Mouse (Mus musculus): ENCODE data around the gene Fam84a. TPM values are rescaled to one million over a fixed set of nuclear protein-coding genes. Genes with fewer than 3 reads are reported as not detected.

The Fam84a gene
- 10 to 100 TPM; 63.5 to 64.9 TPM for total RNA-seq (2021)
- long read RNA-seq, full-length matches to known transcripts: 41 of 73 reads
- long read RNA-seq, partial matches to known transcripts: 1 of 73 reads
- long read RNA-seq, other reads (novel, unspliced or antisense): 31 of 73 reads

GRCm38 (mm10) chr12:14151921-14152320 is at the start of gene Fam84a:
TSS of gene Fam84a (minus strand) at chr12:14152054.
- peak; percentile 95 to 96 for DNase-seq (ENCODE audit: low spot score in 2 of 2)

- DNase-seq (ENCODE audit: low spot score in 2 of 2): no peak
These were observed 43.6 kb upstream of the Fam84a start for GRCm38 (mm10) chr12:14195479-14195878.

DNA sequence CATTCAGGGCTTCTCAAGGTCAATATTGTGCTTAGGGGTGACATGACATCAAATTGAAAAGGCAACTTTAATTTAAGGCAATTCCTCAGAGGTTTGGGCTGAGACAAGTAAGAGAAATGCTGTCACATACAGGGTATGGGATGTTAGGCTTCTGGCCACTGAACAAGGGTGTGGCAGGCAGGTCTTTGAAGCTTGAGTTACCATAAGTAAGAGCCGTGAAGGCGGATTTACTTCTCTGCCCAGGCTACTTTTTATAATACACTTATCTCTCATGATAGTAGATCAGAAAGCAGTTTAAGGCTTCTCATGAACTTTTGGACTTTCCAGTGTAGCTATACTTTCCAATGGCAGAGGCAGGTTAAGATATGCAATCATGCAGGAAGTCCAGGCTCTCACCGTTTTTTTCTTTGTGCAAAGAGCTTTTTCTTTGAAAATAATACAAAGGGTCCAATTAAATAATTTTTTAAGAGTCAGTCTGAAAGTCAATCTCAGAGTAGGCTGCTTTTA is 34.9 kb upstream of the Fam84a start:
- DNase-seq (ENCODE audit: low spot score in 2 of 2): no peak

DNA sequence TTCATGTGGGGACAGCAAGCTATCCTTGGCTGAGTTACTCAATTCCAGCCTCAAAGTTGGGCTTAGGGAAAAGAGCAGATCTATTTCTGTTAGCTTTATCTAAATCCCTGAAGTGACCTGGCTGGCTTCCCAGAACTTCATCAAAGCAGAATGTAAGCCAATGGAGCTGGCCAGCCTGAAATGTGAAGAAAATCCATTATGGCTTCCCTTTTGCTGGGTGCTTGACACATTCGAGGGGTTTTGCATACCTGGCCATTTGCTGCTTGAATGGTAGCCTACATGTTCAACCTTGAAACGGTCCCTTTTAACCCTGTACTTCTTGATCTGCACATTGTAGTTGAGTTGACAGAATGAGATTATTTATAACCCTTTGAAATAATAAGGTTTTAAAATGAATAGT is 13.9 kb upstream of the Fam84a start:
- peak in 1 of 2 experiments; percentile 4 for DNase-seq (ENCODE audit: low spot score in 2 of 2)

DNA sequence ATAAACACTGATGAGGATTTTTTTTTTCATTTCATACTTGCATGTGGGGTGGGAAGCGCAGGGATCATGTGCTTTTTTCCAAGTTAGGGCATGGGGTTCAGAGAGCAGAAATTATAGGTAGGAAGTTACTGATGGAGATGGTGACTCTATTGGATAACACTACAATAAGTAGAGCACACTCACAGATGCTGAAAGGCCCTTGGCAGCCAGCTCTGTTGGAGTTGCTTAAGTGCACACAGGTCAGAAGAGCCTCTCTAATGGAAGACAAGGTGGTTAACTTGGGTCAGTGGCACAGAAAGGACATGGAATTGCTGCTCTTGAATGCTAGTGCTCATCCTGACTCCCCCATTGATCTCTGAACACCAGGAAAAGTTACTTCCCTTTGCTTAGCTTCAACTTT is 13.1 kb upstream of the Fam84a start:
- no peak for DNase-seq (ENCODE audit: low spot score in 2 of 2)

- peak; percentile 40 to 53 for DNase-seq (ENCODE audit: low spot score in 2 of 2)
These were observed 572 bp upstream of the Fam84a start for GRCm38 (mm10) chr12:14152426-14152825.

DNA sequence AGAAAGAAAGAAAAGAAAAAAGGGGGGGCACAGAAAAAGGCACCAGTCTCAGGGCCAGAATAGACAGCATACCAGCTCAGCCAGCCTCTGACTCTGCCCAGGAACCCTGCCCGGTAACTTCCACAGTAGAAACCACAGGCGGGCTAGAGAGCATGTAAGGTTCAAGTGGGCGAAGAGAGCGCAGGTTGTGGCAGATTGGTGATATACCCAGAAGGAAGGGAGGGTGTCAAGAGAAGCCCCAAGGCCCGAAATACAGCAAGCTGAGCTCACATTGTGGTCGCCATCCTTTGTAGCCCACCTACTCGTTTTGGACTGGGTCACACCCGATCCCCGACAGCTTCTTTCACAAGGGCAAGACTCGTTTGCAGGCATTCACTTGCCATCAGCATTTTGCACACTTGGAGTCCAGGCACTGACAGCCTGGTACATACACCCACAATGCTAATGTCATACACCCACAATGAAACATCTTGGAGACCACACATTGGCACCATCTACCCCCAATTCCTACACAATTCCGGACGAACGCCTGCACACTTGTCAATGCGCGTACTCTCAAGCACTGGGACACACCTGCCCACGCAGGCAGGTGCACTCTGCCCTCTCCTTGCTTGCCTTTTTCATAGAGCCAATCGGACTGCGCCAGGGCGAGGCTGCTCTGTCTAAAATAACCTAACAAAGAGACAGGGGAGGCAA is 770 bp downstream of the Fam84a start:
- peak; percentile 43 to 54 for DNase-seq (ENCODE audit: low spot score in 2 of 2)

- DNase-seq (ENCODE audit: low spot score in 2 of 2): peak; percentile 46 to 48
These were observed 1.3 kb downstream of the Fam84a start for GRCm38 (mm10) chr12:14150568-14150909.

DNA sequence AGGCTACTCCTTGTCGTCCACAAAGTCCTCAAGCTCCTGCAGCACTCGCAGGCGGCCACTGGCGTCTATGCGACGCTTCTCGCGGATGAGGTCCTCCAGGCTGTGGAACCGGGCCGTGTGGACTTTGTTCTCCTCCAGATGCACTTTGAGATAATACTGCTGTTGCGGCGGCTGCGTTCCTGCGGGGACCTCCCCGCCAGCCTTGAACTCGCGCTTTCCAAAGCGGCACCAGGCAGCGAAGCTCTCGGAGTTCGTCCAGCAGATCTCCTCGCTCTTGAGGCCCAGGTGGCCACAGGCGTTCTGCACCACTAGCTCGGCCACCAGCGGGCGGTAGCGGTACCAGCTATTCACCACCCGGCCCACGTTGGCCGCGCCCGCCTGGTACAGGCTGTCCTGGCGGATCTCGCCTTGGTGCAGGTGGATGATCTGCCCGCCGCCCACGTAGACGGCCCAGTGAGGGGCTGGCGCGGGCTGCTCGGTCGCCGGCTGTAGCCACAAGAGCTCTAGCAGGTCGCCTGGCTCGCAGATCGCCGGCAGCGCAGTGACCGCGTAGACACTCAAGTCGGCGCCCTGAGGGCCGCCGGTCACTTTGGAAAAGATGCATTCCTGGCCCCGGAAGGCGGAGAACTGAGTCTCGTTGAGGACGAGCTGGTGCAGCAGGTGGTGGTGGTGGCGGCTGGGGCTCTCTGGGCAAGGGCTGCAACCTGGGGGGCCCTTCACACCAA is 1.8 kb downstream of the Fam84a start:
- DNase-seq (ENCODE audit: low spot score in 2 of 2): peak; percentile 80 to 88

DNA sequence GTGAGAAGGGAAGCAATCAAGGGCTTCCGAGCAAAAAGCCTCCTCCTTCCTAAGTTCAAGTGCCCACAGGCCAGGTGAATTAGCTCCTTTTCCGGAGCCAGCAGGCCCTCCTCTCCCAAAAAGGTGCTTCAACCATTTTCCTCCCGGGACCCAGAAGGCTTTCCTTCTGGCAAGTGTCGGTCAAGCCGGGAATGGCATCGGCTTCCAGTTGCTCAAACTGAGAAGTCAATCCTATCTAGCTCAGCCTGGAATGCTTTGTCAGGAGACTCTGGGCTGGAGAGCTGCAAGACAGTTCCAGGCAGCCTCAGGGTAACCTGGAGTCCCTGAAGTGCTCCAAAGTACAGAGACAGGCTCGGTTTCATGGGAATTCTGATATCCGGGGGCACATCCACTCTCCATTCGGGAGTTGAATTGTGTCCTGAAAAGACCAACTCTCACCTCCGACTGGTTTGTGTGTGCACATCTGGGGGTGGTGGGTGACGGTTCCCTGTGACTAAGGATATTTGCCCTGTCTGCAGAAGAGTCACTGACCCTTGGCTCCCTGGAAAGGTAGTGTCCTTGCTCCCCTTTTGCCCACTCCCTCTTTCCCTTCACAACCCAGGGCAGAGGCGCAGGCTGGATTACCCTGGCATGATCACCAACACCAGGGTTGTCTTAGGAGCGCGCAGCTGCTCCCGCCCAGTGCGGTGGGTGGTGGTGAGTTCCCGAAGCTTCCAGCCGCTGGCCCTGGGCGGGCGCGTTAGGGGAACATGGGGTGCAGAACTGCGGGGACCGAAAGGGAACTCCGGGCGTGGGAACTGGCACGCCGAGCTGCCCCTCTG is 2.6 kb downstream of the Fam84a start:
- DNase-seq (ENCODE audit: low spot score in 2 of 2): peak; percentile 11 to 30

DNA sequence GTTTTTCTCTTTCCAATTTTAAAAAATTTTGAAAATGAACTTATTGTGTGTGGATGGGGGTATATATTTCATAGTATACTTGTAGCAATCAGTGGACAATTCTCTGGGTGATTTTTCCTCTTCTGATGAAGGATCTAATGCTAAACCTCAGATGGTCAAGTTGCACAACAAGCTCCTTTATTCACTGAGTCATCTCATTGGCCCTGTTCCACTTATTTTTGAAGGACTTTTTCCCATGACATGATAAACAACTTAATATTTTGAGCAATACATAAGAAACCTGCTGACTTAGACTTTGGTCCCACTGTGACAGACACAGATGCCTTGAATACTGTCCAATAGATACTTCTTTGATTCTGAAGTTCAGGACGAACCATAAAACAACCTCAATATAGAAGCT is 14.8 kb downstream of the Fam84a start:
- DNase-seq (ENCODE audit: low spot score in 2 of 2): no peak

GRCm38 (mm10) chr12:14114730-14115129 is 37.1 kb downstream of the Fam84a start:
- peak; percentile 11 to 28 for DNase-seq (ENCODE audit: low spot score in 2 of 2)

GRCm38 (mm10) chr12:14096944-14097343 is 54.9 kb downstream of the Fam84a start:
- DNase-seq (ENCODE audit: low spot score in 2 of 2): no peak
